Mouse (Mus musculus) urinary bladder, postnatal 25 days (tissue): ENCODE results near the gene Mrtfb.

ENCODE experiments used
- DNase-seq: peaks from one replicate; pipeline ENCODE4 v3.0.0; 2022; ENCODE audit warnings: low spot score

Gene Mrtfb

DNA sequence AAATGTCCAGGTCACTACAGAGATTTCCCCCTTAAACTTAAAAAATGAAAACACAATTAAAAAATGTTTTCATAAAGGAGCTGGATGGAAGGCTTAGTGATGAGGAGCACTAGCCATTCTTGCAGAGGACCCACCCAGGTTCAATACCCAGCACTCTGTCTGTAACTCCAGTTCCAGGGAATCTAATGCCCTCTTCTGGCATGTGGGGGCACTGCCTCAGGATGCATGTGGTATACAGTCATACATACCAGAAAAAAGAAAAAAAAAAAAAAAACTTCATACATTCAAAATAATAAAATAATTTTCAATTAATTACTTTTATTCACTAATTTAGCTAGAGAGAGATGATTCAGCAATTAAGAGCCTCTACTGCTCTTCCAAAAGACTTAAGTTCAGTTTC lies 95.0 kb downstream of the Mrtfb start:
- no peak for DNase-seq

DNA sequence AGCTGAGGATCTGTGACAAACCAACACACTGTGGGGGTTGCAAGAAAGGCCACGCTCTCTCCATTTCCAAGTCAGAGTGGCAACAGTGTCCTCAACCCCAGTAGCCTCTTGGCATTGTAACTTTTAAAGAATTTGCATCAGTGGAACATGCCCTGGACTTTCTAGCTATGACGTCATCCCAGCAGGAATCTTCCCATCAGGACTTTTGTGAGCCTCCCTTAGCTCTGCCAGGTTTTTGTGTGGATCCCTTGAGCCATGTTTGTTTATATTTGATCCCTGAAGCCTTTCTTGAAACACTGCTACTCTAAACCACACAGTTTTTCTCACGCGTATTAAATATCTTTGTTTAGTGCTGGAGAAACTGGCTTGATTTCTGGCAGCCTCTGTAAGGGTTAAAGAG lies 97.6 kb downstream of the Mrtfb start:
- DNase-seq, result no peak

DNA sequence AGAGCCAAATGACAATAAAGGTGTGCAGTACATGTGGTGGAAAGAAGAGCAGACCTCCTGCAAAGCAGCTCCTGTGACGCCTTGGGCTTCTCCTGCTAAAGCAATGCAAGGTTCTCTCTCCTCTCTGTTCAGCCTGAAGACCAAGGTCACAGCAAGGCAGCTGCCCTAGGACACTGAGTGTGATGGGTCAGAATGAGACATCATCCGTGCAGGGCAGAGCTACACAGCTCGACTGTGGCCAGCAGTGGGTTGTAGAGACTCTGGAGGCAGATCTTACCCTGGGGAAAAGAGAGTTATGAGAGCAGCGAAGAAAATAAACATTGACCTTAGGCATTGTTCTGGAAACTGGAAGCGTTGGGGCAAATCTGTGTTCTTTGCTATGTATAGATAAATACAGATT lies 98.2 kb downstream of the Mrtfb start:
- DNase-seq, result no peak

DNA sequence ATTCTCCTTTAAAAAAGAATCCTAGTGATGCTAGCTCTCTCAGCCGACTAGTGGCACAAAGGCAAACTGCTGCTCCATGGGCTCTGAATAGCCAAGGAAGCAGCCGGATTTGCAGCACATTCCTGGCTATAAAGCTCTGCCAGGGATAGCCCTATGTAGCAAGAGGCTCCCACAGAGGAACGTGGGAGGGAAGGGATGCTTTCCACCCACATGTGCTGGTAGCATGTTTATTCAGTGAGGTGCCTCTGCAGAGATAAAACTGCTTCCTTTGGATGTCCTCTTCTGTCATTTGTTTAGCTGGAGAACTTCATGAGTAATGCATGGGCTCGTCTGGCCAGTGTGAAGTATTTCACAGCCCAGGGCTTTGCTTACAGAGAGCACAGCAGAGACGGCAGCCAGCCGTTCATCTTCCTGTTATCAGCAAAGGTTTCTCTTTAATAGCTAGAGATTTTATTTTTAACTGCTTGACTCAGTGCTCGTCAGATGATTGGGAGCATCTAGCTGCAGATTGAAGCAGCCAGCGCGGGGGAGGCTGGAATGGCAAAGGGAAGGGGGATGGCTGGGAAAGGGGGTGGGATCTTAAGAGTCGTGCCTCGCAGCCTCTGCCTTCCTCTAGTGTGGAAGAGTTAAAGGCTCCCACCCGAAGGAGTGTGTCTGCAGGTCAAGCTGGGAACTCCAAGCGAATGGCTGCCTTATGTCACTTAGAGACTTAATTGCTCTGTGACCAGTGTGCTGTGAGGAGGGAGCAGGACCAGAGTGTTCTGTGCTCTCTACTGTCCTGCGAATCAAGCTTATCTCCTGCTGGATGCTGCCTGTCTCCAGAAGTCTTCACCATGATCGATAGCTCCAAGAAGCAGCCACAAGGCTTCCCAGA lies 101.8 kb downstream of the Mrtfb start:
- peak; percentile 50 for DNase-seq

DNA sequence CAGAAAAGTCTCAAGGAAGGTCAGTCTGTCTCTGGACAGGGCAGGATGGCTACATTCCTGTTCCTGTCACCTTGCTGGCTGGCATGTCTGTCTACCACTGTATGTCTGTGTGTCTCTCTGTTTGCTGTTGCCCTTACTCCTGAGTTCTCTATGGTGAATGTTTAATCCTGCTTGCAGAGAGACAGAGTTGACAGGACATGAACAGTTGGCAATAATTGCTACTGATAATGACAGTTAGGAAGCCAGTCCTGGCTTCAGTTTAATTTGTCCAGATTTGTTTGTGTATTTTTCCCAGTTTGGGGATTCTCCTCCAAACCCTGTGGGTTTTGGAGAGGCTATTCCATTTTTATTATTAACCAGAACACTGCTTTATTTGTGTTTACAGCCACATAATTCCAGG lies 102.5 kb downstream of the Mrtfb start:
- DNase-seq, result no peak

DNA sequence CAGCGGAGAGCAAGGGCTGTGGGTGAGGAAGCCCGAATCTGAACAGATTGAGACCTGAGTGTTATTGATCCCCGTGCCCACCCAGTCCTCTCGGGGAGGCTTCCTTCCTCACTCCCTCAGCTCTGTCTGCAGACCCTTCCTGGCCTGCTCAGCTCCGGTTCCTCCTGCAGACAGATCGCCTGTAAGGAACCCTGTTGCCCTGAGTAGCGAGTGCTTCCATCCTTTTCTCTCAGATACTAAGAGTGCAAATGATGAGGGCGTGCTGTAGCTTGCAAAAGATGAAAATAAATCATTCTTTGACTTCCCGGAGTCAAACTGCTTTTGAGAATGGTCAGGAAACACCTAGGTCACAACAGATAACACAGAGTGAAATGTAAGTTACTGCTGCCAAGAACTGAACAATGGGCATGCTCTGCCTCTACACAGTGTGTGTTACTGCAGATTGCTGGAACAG lies 103.2 kb downstream of the Mrtfb start:
- no peak for DNase-seq

DNA sequence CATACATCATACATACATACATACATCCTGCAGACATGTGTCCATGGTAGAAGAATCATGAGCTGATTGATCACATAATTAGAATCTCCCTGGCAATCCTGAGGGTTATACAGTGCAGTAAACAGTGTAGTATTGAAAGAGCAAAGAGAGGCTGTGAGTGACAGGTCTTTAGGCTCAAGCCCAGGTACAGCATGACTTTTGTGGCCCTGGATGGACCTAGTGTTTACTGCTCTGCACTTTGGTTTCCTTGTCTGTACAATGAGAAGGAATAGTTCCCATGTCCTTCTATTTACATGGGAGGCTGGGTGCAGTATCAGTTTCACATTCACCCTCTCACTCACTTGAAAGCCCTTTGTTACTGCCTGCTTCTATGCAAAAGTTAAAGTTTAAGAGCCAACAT lies 103.9 kb downstream of the Mrtfb start:
- DNase-seq, result no peak

DNA sequence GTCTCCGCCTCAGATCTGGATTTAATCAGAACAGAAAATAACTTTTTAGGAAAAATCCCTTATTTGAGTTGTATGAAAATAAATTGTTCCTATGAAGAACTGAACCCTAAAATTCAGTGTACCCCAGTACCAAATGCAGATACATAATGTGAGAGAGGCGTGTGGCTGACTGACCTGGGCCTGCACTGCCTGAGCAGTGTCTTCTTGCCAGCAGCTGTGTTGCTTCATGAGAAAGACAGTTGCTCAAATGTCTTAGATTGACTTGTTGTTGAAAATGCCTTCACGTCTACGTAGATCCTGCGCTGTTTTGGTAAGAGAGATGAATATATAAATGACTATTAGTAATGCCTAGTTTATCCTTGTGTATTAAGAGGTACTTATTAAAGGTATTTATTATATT lies 104.6 kb downstream of the Mrtfb start:
- no peak for DNase-seq

DNA sequence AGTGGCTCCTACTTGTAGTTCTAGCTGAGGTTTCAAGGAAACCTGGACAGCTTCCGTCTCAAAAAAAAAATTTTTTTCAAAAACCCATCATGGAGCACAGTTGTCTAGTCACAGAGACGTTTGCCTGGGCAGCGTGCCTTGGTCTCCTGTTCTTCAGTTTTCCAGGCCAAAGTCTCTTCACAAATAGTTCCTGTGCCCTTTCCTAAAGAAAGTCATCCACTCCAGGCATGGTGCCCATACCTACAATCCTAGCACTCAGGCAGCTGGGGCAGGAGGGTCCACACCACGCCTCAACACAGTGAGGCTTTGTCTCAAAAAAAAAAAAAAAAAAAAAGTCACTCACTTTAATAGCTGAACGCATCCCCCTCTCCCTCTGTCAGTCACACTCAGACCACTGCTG lies 106.9 kb downstream of the Mrtfb start:
- DNase-seq, result no peak

DNA sequence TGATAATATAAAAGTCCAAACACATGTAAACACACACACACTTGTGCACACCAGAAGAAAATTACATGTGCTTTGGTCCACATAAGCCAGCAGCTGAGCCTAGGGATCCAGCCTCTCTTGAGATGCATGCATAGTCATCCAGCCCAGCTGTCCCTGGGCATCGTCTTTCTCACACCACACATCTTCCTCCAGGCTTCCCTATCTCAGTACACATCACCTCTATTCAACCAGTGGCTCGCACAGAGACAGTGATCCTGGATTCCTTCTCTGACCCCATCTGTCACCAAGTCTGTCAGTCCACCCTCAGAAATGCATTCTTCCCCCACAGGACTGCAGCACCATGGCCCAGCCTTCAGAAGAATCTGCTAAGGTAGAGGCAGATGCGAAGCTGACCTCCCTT lies 107.9 kb downstream of the Mrtfb start:
- DNase-seq, result no peak

DNA sequence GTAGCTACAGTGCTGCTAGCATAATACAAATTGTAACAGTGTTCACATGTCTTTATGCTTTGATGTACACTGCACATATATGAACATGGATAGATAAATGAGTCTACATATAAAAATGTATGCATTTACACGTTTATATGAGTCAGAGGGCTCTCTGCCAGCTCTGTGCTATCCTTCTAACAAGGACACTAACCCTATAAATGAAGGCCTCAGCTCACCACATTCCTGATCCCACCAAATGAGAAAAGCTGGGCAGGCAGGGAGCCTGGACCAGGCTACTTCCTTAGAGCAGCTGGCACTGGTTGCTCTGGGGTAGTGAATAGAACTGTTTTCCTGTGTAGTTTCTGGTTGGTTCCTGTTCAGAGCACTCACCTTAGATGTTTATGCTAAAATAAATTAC lies 110.0 kb downstream of the Mrtfb start:
- no peak for DNase-seq

DNA sequence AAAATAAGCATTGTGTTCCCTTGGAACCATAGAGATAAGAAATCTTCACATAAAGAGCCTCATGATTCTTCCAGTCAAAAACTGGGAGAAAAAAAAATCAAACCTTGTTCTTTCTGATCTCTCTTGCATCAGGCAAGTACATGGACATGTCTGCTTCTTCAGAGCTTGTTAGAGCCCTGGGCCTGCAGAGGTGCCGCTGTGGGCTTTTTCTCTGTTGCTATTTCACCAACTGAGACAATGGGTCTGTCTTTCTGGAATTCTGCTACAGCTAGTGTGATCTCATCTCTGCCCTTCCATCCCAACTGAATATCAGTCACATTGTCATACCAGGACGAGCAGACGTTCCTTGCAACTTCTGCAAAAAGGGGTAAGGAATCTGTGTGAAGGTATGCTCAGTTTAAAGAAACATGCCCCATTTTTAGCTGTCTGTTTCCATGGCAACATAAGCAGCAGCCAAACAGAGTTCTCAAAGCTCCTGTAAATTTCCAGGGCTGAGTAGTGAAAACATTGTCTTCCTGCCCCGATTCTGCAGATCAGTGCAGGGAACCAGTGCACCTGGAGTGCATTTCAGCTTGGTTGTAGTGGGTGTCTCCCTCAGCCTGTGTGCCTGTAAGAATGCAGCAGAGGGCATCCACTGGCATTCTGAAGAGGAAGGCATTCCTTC lies 110.7 kb downstream of the Mrtfb start:
- no peak for DNase-seq

DNA sequence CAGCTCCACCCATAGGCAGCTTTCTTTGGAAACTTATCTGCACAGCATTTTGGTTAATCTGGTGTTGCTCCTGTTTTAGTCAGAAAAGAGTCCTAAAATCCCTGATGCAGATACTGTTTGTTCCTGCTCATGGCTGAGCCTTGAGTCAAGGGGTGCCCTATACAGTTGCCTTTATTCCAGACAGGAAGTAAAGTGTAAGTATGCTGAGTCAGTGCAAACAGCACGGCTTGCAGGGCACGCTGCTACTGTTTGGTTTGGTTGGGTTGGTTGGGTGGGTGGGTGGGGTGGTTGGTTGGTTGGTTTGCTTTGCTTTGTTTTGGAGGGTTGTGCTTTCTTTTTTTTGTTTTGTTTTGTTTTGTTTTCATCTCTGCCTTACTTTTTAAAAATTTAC lies 111.2 kb downstream of the Mrtfb start:
- no peak for DNase-seq

DNA sequence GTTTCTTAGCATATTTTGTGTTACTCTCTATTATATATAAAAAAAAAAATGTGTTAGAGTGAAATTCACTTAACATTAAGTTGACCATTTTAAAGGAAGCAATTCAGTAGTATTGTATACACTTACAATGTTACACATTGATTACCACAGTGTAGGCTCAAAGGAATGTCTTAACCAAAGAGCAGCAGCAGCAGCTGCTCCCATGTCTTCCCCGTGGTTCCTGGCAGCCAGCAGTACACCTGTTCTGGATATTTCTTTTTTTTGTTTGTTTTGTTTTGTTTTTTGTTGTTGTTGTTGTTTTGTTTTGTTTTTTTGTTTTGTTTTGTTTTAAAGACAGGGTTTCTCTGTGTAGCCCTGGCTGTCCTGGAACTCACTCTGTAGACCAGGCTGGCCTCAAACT lies 112.4 kb downstream of the Mrtfb start:
- DNase-seq, result no peak

DNA sequence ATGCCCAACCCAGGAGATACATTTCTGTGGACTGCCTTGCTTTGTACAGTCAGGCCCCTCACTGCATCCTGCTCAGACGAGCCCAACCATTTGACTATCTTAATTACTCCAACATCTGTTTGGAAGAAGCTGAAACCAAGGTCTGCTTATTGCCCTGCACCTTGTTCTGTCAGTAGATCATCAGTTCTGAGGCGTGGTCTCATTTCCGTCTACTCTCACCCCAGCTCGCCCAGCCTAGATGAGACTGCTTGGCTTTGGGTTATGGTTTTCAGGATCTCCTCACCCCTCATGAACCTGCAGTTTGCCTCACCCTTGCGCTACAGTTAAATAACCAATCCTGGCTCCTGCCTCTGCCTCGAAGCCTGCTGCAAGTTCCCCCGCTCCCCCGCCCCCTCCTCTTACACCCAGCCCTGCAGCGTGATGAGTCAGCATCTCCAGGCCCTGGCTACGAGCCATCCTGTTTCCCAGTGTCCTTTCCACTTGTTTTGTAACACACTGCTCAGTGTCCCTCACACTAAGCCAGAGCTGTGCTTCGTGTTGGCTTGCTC lies 115.5 kb downstream of the Mrtfb start:
- peak; percentile 72 for DNase-seq

DNA sequence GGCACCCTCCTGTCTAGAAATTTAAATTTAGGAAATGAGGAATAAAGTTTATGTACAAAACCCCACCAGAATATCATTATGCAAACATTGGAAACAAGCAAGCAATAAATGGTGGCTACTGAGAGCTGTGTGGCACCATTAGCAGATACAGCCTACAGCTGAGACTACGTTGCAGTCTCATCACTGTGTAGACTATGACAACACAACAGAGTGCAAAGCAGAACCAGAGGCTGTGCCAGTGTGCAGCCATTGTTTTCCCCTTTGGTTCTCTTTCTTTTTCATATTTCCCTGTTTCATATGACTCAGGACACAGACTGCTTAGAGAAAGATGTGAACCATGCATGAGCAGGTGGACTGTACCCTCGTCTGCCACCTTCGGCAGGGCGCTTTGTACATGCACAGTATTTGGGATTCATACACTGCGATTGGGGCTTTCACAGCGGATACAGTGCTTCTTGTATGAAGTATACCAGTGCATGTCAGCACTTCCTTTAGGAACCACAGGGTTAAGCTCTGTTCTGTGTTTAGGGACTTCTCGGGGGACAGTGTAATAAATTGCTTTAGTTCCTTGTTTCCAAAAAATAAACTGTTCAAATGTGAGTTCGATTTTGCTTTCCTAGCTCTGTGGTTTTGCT lies 116.7 kb downstream of the Mrtfb start:
- no peak for DNase-seq

DNA sequence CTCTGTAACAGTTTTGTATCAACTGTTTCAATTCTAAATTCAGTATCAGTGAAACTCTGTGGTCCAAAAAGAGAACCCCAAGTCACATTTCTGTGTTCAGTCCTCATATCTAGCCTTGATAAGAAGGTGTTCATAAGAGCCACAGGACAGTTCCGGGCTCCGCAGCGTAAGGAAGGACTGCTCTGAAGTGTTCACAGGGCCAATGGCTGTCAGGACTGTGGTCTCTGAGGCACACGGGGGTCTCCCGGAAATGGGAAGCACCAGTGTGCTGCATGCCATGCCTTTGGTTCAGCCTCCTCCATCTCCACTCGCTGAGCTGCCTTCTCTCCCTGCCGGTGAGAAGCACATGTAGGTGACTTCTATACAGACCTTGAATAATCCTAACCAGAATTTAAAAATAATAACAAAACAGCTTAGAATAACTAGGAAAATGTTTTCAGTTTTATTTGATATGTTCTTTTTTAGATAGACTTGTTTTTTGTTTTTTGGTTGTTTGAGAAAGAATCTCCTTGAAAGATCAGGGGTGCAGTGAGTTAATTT lies 120.7 kb downstream of the Mrtfb start:
- DNase-seq, result no peak

DNA sequence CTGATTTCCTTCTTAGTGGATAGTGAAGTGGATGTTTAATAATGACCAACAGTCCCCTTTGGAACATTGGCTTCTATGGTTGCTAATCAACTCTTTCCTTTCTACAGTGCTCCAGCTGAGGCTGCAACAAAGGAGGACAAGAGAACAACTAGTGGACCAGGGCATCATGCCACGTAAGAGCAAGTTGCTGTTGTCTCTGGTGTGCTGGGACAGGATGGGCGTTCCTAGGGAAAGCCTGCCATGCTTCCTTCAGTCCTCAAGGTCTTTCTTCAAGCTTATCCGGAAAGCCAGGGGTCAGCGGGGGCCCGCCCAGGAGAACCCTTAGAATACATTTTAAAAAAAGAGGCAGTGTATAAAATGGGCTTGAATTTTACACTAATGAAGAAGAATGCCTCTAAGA lies 121.9 kb downstream of the Mrtfb start:
- no peak for DNase-seq

DNA sequence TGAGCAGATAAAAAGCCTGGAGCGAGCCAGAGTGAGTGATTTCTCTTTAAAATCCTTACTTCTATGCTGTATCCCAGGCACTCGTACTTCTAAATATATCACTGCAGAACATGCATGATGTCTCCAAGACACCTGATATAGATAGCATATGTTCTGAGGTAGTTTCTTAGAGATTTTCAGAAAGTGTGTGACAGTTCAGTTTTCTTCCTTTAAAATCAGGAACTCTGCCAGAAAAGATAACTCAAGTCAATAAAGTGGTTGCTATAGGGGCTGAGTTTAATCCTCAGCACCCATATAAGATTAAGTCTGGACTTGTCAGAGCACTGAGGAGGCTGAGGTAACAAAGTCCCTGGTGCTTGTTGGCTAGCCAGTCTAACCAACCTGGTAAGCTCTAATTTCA lies 123.6 kb downstream of the Mrtfb start:
- DNase-seq, result no peak

DNA sequence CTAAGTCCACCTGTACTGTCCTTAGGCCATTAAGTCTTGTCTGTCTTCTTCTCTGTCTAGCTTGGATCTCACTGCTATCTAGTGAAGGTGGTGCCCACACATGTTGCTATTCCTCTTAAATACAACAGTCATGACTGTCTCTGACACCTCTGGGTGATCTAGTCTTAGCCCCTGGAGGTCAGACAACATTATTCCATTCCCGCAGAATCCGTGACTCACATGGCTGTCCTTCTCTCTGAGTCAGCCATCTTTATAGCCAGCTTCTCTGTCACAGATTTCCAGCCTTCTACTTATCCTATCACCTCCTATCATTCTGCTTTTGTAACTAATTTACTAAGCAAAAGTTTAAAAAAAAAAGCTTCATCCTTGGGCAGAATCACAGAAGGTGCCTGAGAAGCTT lies 125.5 kb downstream of the Mrtfb start:
- DNase-seq, result no peak

DNA sequence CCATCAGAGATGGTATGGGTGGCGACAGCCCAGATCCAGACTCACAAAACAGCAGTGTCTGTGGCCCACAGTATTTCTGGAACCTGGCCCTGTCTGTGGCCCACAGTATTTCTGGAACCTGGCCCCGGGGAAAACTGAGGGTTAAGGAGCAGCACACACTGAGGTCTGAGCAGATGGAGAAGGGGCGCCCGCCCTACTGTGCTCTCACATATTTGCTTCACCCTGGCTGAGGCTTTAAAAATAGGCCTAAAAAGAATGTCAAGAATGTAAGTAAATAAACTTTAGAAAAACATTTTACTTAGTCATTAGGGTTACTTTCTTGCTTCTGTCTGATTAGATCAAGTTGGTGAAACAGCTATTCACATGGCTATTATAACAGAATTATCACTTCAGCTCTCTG lies 131.0 kb downstream of the Mrtfb start:
- no peak for DNase-seq

DNA sequence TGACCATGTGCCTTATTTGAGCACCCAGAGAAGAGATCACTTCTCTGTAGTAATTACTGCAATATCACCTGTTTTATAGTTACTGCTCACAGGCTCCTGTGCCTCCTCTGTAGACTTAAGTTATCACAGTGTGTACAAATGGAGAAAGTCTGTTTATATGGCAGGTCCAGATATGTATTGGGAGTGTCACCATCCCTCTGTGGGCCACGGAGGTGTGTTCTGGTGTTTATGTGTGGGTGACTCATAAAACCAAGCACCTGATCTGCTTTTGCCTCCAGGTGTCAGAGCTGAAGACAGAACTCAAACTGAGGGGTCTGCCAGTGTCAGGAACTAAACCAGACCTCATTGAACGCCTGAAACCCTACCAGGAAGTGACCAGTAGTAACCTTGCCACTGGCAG lies 144.1 kb downstream of the Mrtfb start:
- DNase-seq, result no peak

DNA sequence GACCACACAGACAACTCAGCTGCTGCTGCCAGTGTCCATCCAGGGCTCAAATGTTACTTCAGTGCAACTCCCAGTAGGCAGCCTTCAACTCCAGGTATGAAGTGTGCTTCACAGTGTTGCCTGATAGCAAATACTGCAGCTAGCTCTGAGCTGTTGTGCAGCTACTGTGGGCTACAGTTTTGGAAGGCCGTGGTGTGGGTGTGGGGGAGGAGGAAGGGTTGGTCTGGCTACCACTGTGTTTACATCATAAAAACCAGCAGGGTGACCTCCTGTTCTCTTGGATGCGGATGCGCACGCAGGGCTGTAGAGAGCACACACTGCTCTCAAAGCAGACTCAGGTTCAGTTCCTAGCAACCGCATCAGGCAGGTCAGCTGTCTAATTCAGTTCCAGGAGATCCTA lies 145.3 kb downstream of the Mrtfb start:
- no peak for DNase-seq
